Mouse (Mus musculus) heart, embryonic 14.5 days (tissue): ENCODE data around the gene Mtmr6. TPM values are rescaled to one million over a fixed set of nuclear protein-coding genes. Genes with fewer than 3 reads are reported as not detected.

Source experiments
- ATAC-seq: fragments of 200-750 bp; cut with Nextera tagmentation; 2 replicates; pipeline ENCODE4 v1.8.0; 2017; ENCODE audit warnings: low read depth, moderate TSS enrichment; ENCODE audit not compliant: insufficient number of reproducible peaks, insufficient read depth, low FRiP score
- H3K27ac ChIP-seq, 2 experiments: fragments of 200-500 bp in 1 of 2; fragments of 300-500 bp in 1 of 2; sonication (generic) in 1 of 2; replicated peaks in 1 of 2; 2 replicates each; pipeline ENCODE4 v1.5.1; 2012 to 2014; ENCODE audit warnings: low read depth in 2 of 2, low read length in 2 of 2, control low read depth in 1 of 2, mild to moderate bottlenecking in 1 of 2, mixed read lengths in 1 of 2; ENCODE audit not compliant: control insufficient read depth in 1 of 2, insufficient read depth in 1 of 2
- H3K27me3 ChIP-seq: fragments of 300-500 bp; sonication (generic); 2 replicates; pipeline ENCODE4 v1.6.1; 2014; ENCODE audit warnings: mild to moderate bottlenecking, low read length, control low read depth; ENCODE audit not compliant: control insufficient read depth, insufficient read depth
- H3K36me3 ChIP-seq: fragments of 300-500 bp; sonication (generic); 2 replicates; pipeline ENCODE4 v1.6.1; 2014; ENCODE audit warnings: mild to moderate bottlenecking, control low read depth, low read length, mixed read lengths; ENCODE audit not compliant: control insufficient read depth, insufficient read depth
- H3K4me1 ChIP-seq, 2 experiments: fragments of 200-500 bp in 1 of 2; fragments of 300-500 bp in 1 of 2; sonication (generic) in 1 of 2; 2 replicates each; pipeline ENCODE4 v1.6.1; 2012 to 2014; ENCODE audit warnings: low read length in 2 of 2, control low read depth in 1 of 2, mixed read lengths in 1 of 2; ENCODE audit not compliant: control insufficient read depth in 2 of 2, insufficient read depth in 2 of 2
- H3K4me2 ChIP-seq: fragments of 300-500 bp; sonication (generic); 2 replicates; pipeline ENCODE4 v1.6.1; 2014; ENCODE audit warnings: mild to moderate bottlenecking, low read length
- H3K4me3 ChIP-seq, 2 experiments: fragments of 200-500 bp in 1 of 2; fragments of 300-500 bp in 1 of 2; sonication (generic) in 1 of 2; 2 replicates each; pipeline ENCODE4 v1.5.1; 2012 to 2014; ENCODE audit warnings: low read length in 2 of 2, mild to moderate bottlenecking in 2 of 2, control low read depth in 1 of 2, low read depth in 1 of 2, moderate library complexity in 1 of 2; ENCODE audit not compliant: control insufficient read depth in 1 of 2, insufficient read depth in 1 of 2
- H3K9ac ChIP-seq: fragments of 300-500 bp; sonication (generic); 2 replicates; pipeline ENCODE4 v1.6.1; 2014; ENCODE audit warnings: mild to moderate bottlenecking, low read length
- H3K9me3 ChIP-seq: fragments of 300-500 bp; sonication (generic); 2 replicates; pipeline ENCODE4 v1.6.1; 2016; ENCODE audit warnings: low read length, control low read depth; ENCODE audit not compliant: control insufficient read depth
- WGBS: fragments of 180-500 bp; shearing (Covaris S2); extraction: QIAGEN DNeasy Blood & Tissue Kit; methylation state at CpG from one replicate; pipeline ENCODE4 v1.1.7; 2014; 5-methylcytosine and 5-hydroxymethylcytosine counted together
- polyA plus RNA-seq: library from polyadenylated mRNA; unstranded; fragments of >200 nt; fragmentation: Nextera tagmentation; extraction: Ambion mirVana; gene quantifications from 2 replicates; pipeline ENCODE4 v1.2.1, GENCODE M21; 2014

The Mtmr6 gene
- polyA plus RNA-seq, 1 experiment from 2014 or later, result 31.7 TPM

GRCm38 (mm10) chr14:60300224-60300991 is 35.4 kb downstream of the Mtmr6 start:
- 70% methylated on average over 14 of the region's 14 CpGs for WGBS
- H3K27ac ChIP-seq, result no peak overlapping the region
- H3K4me3 ChIP-seq, result no peak overlapping the region
- ATAC-seq, result no peak
- H3K27me3 ChIP-seq, result no peaks in the 10 kb centered on the region
- no peak overlapping the region for H3K9ac ChIP-seq
- H3K4me2 ChIP-seq, result no peak overlapping the region
- H3K36me3 ChIP-seq, result peaks cover 66% of the 10 kb centered on the region
- no peaks in the 10 kb centered on the region for H3K4me1 ChIP-seq
- no peaks in the 10 kb centered on the region for H3K9me3 ChIP-seq

DNA sequence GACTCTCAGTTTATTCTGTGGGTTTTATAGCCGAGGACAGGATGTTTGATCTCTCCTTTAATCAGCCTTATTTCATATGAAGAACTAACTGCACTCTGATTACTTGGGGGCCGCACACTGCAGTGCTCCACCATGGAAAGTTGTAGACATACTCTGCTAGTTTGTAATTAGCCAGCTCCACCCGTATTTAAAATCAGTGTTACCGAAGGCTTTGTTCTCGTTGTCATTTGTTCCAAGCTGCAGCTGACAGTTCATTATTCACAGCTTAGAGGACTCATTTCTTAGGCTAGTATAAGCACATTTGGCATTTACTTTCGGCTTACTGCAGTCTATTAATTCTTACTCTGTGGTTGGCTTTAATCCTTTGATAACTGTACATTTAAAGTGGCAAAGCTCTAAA is 36.0 kb downstream of the Mtmr6 start:
- Histone ChIP-seq H3K4me1 (no peaks in the 10 kb centered on the region), H3K27ac (no peak overlapping the region), H3K27me3 (no peaks in the 10 kb centered on the region), H3K9me3 (no peaks in the 10 kb centered on the region), H3K4me3 (no peak overlapping the region), H3K4me2 (no peak overlapping the region), H3K9ac (no peak overlapping the region), H3K36me3 (peaks cover 66% of the 10 kb centered on the region)
- no peak for ATAC-seq
- WGBS, result 91% methylated on average over 6 of the region's 6 CpGs

DNA sequence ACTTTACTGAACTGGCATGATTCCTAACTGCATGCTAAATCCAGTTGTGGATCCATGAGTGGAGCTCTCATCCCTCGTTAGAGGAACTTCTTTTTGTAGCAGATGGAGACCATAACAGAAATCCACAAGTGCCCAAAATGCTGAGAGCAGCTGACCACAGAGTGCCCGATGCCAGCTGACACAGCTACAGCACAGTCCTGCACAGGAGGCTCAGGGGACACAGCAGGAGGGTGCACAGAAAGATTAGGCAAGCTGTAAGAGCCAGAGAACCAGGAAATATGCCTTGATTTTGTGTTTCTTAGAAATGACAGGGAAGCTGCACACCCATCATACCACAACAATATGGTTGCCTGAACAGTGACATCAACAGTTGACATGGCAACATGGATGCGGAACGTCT is 37.4 kb downstream of the Mtmr6 start:
- WGBS, result 83% methylated on average over 4 of the region's 4 CpGs

GRCm38 (mm10) chr14:60304441-60305220 is 39.6 kb downstream of the Mtmr6 start:
- WGBS, result 94% methylated on average over 2 of the region's 2 CpGs
- no peaks in the 10 kb centered on the region for H3K4me1 ChIP-seq
- H3K36me3 ChIP-seq, result peaks cover 40% of the 10 kb centered on the region
- no peak overlapping the region for H3K4me2 ChIP-seq
- ATAC-seq, result no peak
- no peak overlapping the region for H3K27ac ChIP-seq
- no peak overlapping the region for H3K9ac ChIP-seq
- no peaks in the 10 kb centered on the region for H3K9me3 ChIP-seq
- no peak overlapping the region for H3K4me3 ChIP-seq
- H3K27me3 ChIP-seq, result no peaks in the 10 kb centered on the region

More for the DNA sequence above, 37.4 kb downstream of the Mtmr6 start:
- no peak overlapping the region for H3K9ac ChIP-seq
- no peak overlapping the region for H3K4me3 ChIP-seq
- ATAC-seq, result no peak
- H3K27ac ChIP-seq, result no peak overlapping the region
- no peak overlapping the region for H3K4me2 ChIP-seq
- H3K27me3 ChIP-seq, result no peaks in the 10 kb centered on the region
- H3K9me3 ChIP-seq, result no peaks in the 10 kb centered on the region
- H3K36me3 ChIP-seq, result peaks cover 53% of the 10 kb centered on the region
- no peaks in the 10 kb centered on the region for H3K4me1 ChIP-seq

DNA sequence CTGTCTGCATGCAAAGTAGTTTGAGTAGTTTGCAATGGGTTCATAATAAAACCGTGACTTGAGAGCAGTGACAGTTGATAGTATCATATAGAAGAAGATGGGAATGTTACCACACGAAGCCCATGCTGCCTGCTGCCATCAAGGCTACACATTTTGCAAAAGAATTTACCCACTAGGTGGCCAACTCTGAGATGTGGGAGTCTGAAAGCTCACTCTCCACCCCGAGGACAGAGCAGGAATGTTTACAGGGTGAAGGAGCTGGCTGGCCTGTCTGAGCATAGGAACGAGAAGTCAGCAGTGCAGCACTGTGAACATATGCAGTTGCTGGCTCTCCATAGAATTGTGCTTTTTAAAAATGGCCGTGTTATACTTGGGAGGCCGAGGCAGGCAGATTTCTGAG is 43.1 kb downstream of the Mtmr6 start:
- no peak overlapping the region for H3K4me2 ChIP-seq
- 51% methylated on average over 6 of the region's 6 CpGs for WGBS
- H3K9me3 ChIP-seq, result no peaks in the 10 kb centered on the region
- H3K27ac ChIP-seq, result no peak overlapping the region
- H3K9ac ChIP-seq, result no peak overlapping the region
- no peak for ATAC-seq
- no peak overlapping the region for H3K4me3 ChIP-seq
- H3K36me3 ChIP-seq, result peaks cover 9% of the 10 kb centered on the region
- no peaks in the 10 kb centered on the region for H3K27me3 ChIP-seq
- H3K4me1 ChIP-seq, result no peaks in the 10 kb centered on the region

GRCm38 (mm10) chr14:60310691-60311090 is 45.7 kb downstream of the Mtmr6 start:
- H3K9me3 ChIP-seq, result no peaks in the 10 kb centered on the region
- no peak for ATAC-seq
- 56% methylated on average over 4 of the region's 4 CpGs for WGBS
- no peaks in the 10 kb centered on the region for H3K27me3 ChIP-seq
- H3K9ac ChIP-seq, result no peak overlapping the region
- no peak overlapping the region for H3K27ac ChIP-seq
- no peak overlapping the region for H3K4me3 ChIP-seq
- no peaks in the 10 kb centered on the region for H3K36me3 ChIP-seq
- H3K4me2 ChIP-seq, result no peak overlapping the region
- H3K4me1 ChIP-seq, result no peaks in the 10 kb centered on the region

GRCm38 (mm10) chr14:60319231-60319630 is 54.2 kb downstream of the Mtmr6 start:
- ATAC-seq, result no peak
- Histone ChIP-seq H3K4me3 (no peak overlapping the region), H3K9me3 (no peaks in the 10 kb centered on the region), H3K27me3 (no peaks in the 10 kb centered on the region), H3K4me1 (no peaks in the 10 kb centered on the region), H3K36me3 (no peaks in the 10 kb centered on the region), H3K9ac (no peak overlapping the region), H3K4me2 (no peak overlapping the region), H3K27ac (no peak overlapping the region)
- WGBS, result 85% methylated on average over 1 of the region's 1 CpGs
